Mouse (Mus musculus) liver, postnatal 0 days (tissue): ENCODE results near the gene Mmp15.

Source experiments
- CTCF ChIP-seq: sonication (generic); IDR thresholded peaks from 2 replicates; pipeline ENCODE4 v1.5.1; 2016; ENCODE audit warnings: antibody characterized with exemption, low read depth
- EP300 ChIP-seq: IDR thresholded peaks from 2 replicates; pipeline ENCODE4 v1.6.1; 2016; ENCODE audit warnings: antibody characterized with exemption, low read depth, mild to moderate bottlenecking

- no peak for TF ChIP-seq CTCF
- no peak for TF ChIP-seq EP300
These were observed 25.2 kb upstream of the Mmp15 start for GRCm38 (mm10) chr8:95326822-95327221.
